Mouse (Mus musculus) hematopoietic multipotent progenitor cell, adult 10-12 weeks (in vitro differentiated cells): ENCODE measurements around the gene 0610030E20Rik. TPM values are rescaled to one million over a fixed set of nuclear protein-coding genes. Genes with fewer than 3 reads are reported as not detected.

Source experiments
- polyA plus RNA-seq: library from polyadenylated mRNA; stranded (reverse); fragments of >175 nt; gene quantifications from 2 replicates; pipeline ENCODE4 v1.2.3, GENCODE M21; 2012; ENCODE audit warnings: low replicate concordance

0610030E20Rik gene
- polyA plus RNA-seq = 32.5 and 108 TPM in 2 replicates

DNA sequence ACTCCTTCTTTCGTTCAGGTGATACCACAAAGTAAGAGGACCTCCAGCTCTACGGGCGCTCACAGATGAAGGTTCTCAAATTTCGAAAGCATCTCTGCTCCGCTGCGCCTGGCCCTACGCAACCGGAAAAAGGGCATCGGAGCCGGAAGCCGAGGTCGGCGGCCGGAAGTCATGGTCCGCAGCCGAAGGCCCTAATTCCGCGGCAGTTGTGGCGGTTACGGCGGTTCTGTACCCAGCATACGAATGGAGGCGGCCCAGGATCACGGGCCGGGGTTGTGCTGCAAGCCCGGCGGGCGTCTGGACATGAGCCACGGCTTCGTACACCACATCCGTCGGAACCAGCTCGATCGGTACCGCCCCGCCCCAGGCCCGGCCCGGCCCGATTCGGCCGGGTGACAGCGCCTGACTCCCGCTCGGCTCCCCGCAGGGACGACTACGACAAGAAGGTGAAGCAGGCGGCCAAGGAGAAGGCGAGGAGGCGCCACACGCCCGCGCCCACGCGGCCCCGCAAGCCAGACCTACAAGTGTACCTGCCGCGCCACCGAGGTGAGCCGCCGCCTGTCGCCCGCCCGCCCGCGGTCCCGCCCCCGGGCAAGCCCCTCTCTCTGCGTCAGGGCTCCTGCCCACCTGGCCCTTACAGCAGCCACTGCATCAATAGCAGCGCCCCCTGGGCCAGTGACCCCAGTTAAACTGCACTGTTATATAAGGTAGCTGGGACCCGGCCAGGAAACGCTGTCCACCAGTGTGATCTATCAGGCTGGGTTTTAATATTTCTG is at the start of gene 0610030E20Rik:
0610030E20Rik (plus strand) TSS at position 152 of the 776 bp plus-strand sequence.

DNA sequence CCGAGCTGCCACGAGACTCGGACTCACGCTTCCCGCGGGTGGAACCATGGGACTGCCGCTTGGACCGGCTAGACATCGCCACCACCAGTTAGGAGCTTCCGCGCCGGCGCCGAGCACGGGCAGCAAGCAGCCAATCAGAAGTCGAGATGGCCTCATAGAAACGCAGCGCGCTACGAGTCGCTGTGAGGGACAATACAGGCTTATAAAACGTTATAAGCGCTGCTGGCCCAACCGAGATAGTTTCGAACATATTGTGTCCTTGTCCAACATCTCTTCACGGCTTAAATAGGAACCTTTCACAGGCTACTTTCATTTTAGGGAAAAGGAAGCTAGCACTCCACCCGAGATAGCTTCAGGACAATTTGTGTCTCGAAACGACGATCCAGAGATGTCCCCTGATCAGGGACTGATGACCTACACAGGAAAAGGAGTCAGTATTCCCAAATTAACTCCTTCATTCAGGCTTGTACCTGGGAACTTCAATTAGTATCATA is 2.0 kb upstream of the 0610030E20Rik start, which contains the start of gene Usp39:
Usp39 (minus strand) TSS at position 111 of the 494 bp plus-strand sequence.

GRCm38 (mm10) chr6:72355066-72355911 is 8.2 kb downstream of the 0610030E20Rik start, which contains the start of gene Tmem150a:
Gene Tmem150a, plus strand, starts transcription at chr6:72355447.

DNA sequence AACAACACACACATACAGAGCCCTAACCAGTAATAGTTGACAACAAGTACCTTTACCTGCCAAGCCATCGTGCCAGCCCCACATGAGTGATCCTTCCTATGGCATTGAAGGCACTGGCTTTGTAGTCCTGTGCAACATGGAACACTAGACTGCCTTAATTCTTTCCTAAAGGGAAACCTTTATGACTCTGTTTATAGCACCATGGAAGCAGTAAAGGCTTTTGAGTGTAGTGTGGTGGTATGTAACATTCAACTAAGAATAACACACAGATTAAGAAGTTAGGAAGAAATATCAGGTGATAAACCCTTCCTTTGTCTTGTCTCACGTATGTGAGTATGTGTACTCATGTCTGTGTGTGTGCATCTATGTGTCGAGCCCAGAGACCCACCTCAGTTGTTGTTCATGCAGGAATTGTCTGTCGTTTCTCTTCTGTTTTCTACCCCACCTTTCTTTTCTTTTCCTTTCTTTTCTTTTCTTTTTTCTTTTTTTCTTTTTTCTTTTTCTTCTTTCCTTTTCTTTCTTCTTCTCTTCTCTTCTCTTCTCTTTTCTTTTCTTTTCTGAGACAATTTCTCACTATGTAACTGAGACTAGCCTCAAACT is 19.8 kb downstream of the 0610030E20Rik start, which contains the start of gene Rnf181:
Rnf181 (minus strand) TSS at position 113 of the 600 bp plus-strand sequence.

GRCm38 (mm10) chr6:72380131-72380770 is 33.1 kb downstream of the 0610030E20Rik start, which contains the start of gene Vamp5:
Gene Vamp5, minus strand, starts transcription at chr6:72380468.

GRCm38 (mm10) chr6:72389941-72390771 is 43.0 kb downstream of the 0610030E20Rik start, which contains the start of gene Vamp8:
Gene Vamp8, minus strand, starts transcription at chr6:72390703.

Other genes with a start within 250 kb of the 0610030E20Rik start
- gene St3gal5, start 249.7 kb upstream of the 0610030E20Rik start, polyA plus RNA-seq = 15.6 and 51.6 TPM in 2 replicates
- 0.36 and 0.68 TPM in 2 replicates for gene Atoh8, start 111.7 kb upstream of the 0610030E20Rik start, polyA plus RNA-seq
- not detected in 2 replicates for gene Sftpb, start 42.7 kb upstream of the 0610030E20Rik start, polyA plus RNA-seq
- 9.0 and 13.2 TPM in 2 replicates for gene Usp39, start 2.1 kb upstream of the 0610030E20Rik start, polyA plus RNA-seq
- 8.8 and 12.1 TPM in 2 replicates for gene Tmem150a, start 8.1 kb downstream of the 0610030E20Rik start, polyA plus RNA-seq
- gene Rnf181, start 19.6 kb downstream of the 0610030E20Rik start, polyA plus RNA-seq = 18.7 and 133 TPM in 2 replicates
- 18.2 and 26.9 TPM in 2 replicates for gene Vamp5, start 33.2 kb downstream of the 0610030E20Rik start, polyA plus RNA-seq
- gene Vamp8, start 43.4 kb downstream of the 0610030E20Rik start, polyA plus RNA-seq = 15.4 and 75.0 TPM in 2 replicates
- gene Ggcx, start 67.0 kb downstream of the 0610030E20Rik start, polyA plus RNA-seq = 9.0 and 9.6 TPM in 2 replicates
- 16.0 and 28.7 TPM in 2 replicates for gene Mat2a, start 92.2 kb downstream of the 0610030E20Rik start, polyA plus RNA-seq
- gene Sh2d6, start 174.4 kb downstream of the 0610030E20Rik start, polyA plus RNA-seq = 0.25 and 0.67 TPM in 2 replicates
- gene Capg, start 197.1 kb downstream of the 0610030E20Rik start, polyA plus RNA-seq = 264 and 513 TPM in 2 replicates